Mouse (Mus musculus): ENCODE data around the gene Cpa5. TPM values are rescaled to one million over a fixed set of nuclear protein-coding genes. Genes with fewer than 3 reads are reported as not detected.

Gene Cpa5
- polyA plus RNA-seq, 1 experiment from 2014 or later: not detected

DNA sequence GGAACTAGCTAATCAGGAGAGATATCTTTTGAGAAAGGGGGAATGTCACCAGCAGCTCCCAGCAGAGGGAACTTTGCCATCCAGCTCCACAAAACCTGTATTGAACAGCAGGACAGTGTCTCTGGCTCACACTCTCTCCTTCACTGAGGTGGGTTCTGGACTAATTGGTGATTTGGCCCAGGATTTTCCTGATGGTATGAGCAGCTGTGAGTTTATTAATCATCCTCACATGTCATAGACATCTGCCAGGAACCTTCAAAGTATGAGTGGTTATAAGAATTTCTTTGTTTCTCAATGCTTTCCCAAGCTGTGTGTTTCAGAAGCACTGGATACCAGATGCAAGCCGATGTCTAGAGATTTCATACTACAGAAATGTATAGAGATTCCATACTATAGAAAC is 35.9 kb upstream of the Cpa5 start:
- Histone ChIP-seq H3K36me3 (ENCODE audit: control insufficient read depth, insufficient read depth, low read length) (no peaks in the 10 kb centered on the region), H3K4me2 (replicated peaks; ENCODE audit: low read depth, low read length) (no peak overlapping the region), H3K9me3 (ENCODE audit: control insufficient read depth, low read length) (no peaks in the 10 kb centered on the region), H3K9ac (ENCODE audit: low read depth, low read length) (no peak overlapping the region), H3K27me3 (ENCODE audit: control insufficient read depth, insufficient read depth, low read length) (no peaks in the 10 kb centered on the region), H3K27ac (ENCODE audit: low read depth, low read length) (no peak overlapping the region), H3K4me3 (ENCODE audit: low read depth, low read length) (no peak overlapping the region), H3K4me1 (replicated peaks; ENCODE audit: control insufficient read depth, insufficient read depth, low read length) (no peaks in the 10 kb centered on the region)
- ATAC-seq (ENCODE audit: low FRiP score) (no peak), DNase-seq (ENCODE audit: low spot score) (no peak)
- 80% methylated on average over 1 of the region's 1 CpGs for WGBS

DNA sequence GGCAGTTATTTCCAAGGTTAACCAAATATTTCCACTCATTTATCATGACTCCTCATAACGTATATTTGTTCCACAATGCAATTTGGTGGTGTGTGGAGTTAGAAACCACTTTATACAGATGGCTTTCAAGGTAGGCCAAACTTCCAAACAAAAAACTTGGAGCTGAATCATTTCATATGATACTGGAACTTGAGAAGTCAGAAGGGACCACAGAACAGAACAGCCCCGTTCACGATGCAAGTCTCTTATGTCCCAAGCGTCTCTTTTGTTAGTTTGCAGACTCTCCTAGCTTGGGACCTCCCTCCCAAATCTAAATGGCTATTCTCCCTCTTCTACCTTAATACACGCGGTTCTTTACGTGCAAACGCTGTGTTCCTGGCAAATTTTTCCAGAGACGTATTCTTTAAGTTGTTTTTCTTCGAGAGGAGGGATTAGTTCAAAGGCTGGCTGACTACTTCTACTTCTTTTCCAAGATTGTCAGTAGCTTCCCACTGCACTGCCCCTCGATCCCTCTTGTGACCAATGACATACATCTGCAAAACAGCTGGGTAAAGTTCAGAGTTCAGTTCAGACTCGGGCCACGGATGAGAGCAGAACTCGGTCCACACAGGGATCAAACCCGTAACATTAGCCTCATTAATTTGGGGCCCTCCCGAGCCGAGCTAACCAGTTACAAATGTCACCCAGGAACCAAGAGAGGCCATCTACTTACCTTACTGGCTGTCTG is 34.2 kb upstream of the Cpa5 start:
- no peak for ATAC-seq (ENCODE audit: low FRiP score)
- Histone ChIP-seq H3K27ac (ENCODE audit: low read depth, low read length) (peak overlapping the region; percentile 39; the same call in 1 of the 2 replicates), H3K27me3 (ENCODE audit: control insufficient read depth, insufficient read depth, low read length) (no peaks in the 10 kb centered on the region), H3K9ac (ENCODE audit: low read depth, low read length) (no peak overlapping the region), H3K4me2 (replicated peaks; ENCODE audit: low read depth, low read length) (no peak overlapping the region), H3K9me3 (ENCODE audit: control insufficient read depth, low read length) (no peaks in the 10 kb centered on the region), H3K4me1 (replicated peaks; ENCODE audit: control insufficient read depth, insufficient read depth, low read length) (peaks cover 8% of the 10 kb centered on the region; the same call in 1 of the 2 replicates), H3K36me3 (ENCODE audit: control insufficient read depth, insufficient read depth, low read length) (no peaks in the 10 kb centered on the region), H3K4me3 (ENCODE audit: low read depth, low read length) (no peak overlapping the region)
- 70% methylated on average over 17 of the region's 17 CpGs for WGBS
- DNase-seq (ENCODE audit: low spot score): no peak

DNA sequence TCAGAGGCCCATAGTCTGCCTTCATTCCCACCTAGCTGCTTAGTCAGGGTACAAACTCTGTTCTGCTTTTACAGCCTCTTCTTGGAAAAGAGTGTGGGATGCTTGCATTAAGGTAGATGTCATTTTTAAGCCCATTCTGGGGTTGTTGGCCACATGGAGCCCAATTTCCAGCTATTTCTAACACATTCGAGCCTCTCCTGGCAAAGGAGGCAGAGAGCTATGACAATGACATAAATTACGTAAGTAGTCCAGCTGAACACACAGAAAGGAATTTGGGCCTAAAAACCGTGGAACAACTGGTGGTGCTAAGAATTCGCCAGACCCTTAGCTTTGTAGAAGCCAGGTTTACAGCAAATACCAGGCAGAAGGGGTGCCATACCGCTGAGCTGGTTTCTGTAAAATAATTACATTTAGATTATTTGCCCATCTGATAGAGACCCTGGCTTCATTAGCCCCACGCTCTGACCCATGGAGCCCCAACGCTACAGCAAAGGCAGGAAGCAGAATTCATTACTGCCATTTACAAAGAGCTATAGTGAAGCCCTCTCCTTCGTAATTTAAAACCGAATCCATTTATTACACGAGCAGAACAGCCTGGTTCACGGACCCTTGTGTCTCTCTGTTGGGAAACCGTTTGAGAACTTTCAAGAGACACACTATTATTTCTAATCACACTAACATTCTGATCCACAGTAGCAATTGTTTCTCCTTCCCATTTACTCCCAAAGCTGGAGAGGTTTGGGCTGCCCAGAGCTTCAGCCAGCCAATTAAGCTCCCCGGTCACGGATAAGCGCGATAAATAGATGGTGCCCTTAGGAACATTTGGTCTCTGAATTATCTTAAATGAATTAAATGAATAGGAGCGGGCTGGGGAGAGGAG is 30.6 kb upstream of the Cpa5 start:
- 48% methylated on average over 17 of the region's 17 CpGs for WGBS
- Histone ChIP-seq H3K4me2 (replicated peaks; ENCODE audit: low read depth, low read length) (no peak overlapping the region), H3K27me3 (ENCODE audit: control insufficient read depth, insufficient read depth, low read length) (no peaks in the 10 kb centered on the region), H3K4me1 (replicated peaks; ENCODE audit: control insufficient read depth, insufficient read depth, low read length) (peaks cover 8% of the 10 kb centered on the region; the same call in 1 of the 2 replicates), H3K9me3 (ENCODE audit: control insufficient read depth, low read length) (no peaks in the 10 kb centered on the region), H3K36me3 (ENCODE audit: control insufficient read depth, insufficient read depth, low read length) (no peaks in the 10 kb centered on the region), H3K27ac (ENCODE audit: low read depth, low read length) (peak overlapping the region; percentile 80), H3K4me3 (ENCODE audit: low read depth, low read length) (no peak overlapping the region), H3K9ac (ENCODE audit: low read depth, low read length) (no peak overlapping the region)
- DNase-seq (ENCODE audit: low spot score) (peak; percentile 38), ATAC-seq (ENCODE audit: low FRiP score) (peak; percentile 64; the same call in 1 of the 2 replicates)

DNA sequence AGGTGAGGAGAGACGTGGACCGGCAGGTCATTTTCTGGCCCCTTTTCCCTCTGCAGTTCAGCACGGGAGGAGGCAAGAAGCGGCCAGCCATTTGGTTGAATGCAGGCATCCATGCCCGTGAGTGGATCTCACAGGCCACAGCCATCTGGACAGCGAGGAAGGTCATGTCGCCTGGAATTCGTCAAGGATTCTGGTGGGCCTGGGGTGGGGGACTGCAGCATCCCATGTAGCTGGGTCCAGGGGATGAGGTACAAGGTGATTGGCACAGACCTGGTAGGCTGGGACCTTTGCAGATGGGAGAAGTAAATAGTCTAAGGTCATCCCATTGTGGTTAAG is 30.0 kb upstream of the Cpa5 start:
- peak overlapping the region; percentile 80 for H3K27ac ChIP-seq (ENCODE audit: low read depth, low read length)
- H3K9me3 ChIP-seq (ENCODE audit: control insufficient read depth, low read length): no peaks in the 10 kb centered on the region
- H3K9ac ChIP-seq (ENCODE audit: low read depth, low read length): 0 out of 2 replicates have a peak overlapping the region, but pooled peaks have one; percentile 1
- no peak for DNase-seq (ENCODE audit: low spot score)
- WGBS: 41% methylated on average over 8 of the region's 8 CpGs
- H3K4me1 ChIP-seq (replicated peaks; ENCODE audit: control insufficient read depth, insufficient read depth, low read length): peaks cover 8% of the 10 kb centered on the region; the same call in 1 of the 2 replicates
- no peak overlapping the region for H3K4me3 ChIP-seq (ENCODE audit: low read depth, low read length)
- no peaks in the 10 kb centered on the region for H3K27me3 ChIP-seq (ENCODE audit: control insufficient read depth, insufficient read depth, low read length)
- ATAC-seq (ENCODE audit: low FRiP score): peak; percentile 49; the same call in 1 of the 2 replicates
- H3K36me3 ChIP-seq (ENCODE audit: control insufficient read depth, insufficient read depth, low read length): no peaks in the 10 kb centered on the region
- H3K4me2 ChIP-seq (replicated peaks; ENCODE audit: low read depth, low read length): no peak overlapping the region

DNA sequence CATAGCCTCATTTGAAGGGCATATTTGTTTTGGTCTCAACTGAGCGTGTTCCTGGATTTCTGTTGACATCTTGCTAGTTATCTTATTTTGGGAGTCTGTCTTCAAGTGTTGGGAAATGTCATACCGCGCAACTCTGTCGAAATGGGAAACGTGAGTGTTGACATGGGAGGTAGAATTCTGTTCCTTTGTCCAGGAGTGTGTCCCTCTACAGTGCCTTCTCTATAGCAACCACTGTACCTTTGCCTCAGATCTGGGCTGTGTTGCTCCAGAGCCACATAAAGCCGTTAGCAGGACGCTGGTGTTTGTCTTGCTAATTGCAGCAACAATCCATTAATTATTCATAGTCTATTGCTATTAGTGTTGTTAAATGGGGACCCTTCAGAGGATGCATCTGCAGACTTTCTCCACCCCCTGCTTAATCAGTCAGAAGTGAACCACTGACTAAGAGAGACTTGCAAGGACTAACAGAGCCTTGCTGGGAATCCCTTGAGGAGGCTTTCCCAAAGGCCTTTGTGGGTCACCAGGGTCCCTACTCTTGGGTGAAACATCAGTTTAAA is 23.8 kb upstream of the Cpa5 start:
- DNase-seq (ENCODE audit: low spot score) (no peak), ATAC-seq (ENCODE audit: low FRiP score) (no peak)
- no peak overlapping the region for H3K4me3 ChIP-seq (ENCODE audit: low read depth, low read length)
- H3K4me1 ChIP-seq (replicated peaks; ENCODE audit: control insufficient read depth, insufficient read depth, low read length): no peaks in the 10 kb centered on the region
- H3K9ac ChIP-seq (ENCODE audit: low read depth, low read length): no peak overlapping the region
- H3K9me3 ChIP-seq (ENCODE audit: control insufficient read depth, low read length): no peaks in the 10 kb centered on the region
- H3K4me2 ChIP-seq (replicated peaks; ENCODE audit: low read depth, low read length): no peak overlapping the region
- H3K27ac ChIP-seq (ENCODE audit: low read depth, low read length): no peak overlapping the region
- WGBS: 82% methylated on average over 7 of the region's 7 CpGs
- H3K36me3 ChIP-seq (ENCODE audit: control insufficient read depth, insufficient read depth, low read length): no peaks in the 10 kb centered on the region
- H3K27me3 ChIP-seq (ENCODE audit: control insufficient read depth, insufficient read depth, low read length): no peaks in the 10 kb centered on the region

DNA sequence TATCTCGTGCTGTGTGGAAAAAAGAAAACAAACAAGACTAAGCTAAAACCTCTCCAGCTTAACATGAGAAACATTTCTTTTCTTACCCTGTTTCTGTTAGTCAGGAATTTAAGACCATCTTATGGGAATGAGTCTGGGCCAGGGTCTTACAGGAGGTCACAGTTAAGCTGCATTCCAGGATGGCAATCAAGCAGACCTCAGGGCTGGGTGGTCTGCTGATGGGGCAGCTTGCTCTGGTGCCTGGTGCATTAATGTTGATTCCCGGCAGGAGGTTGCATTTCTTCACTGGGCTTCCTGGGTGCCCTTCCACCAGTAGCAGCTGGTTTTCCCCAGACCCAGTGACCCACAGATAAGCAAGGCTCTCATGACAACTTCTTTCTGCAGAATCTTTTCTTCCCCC is 21.0 kb upstream of the Cpa5 start:
- H3K36me3 ChIP-seq (ENCODE audit: control insufficient read depth, insufficient read depth, low read length): no peaks in the 10 kb centered on the region
- no peak overlapping the region for H3K9ac ChIP-seq (ENCODE audit: low read depth, low read length)
- H3K4me3 ChIP-seq (ENCODE audit: low read depth, low read length): no peak overlapping the region
- no peaks in the 10 kb centered on the region for H3K9me3 ChIP-seq (ENCODE audit: control insufficient read depth, low read length)
- WGBS: 61% methylated on average over 2 of the region's 2 CpGs
- ATAC-seq (ENCODE audit: low FRiP score) (no peak), DNase-seq (ENCODE audit: low spot score) (no peak)
- H3K4me1 ChIP-seq (replicated peaks; ENCODE audit: control insufficient read depth, insufficient read depth, low read length): no peaks in the 10 kb centered on the region
- no peaks in the 10 kb centered on the region for H3K27me3 ChIP-seq (ENCODE audit: control insufficient read depth, insufficient read depth, low read length)
- H3K4me2 ChIP-seq (replicated peaks; ENCODE audit: low read depth, low read length): no peak overlapping the region
- no peak overlapping the region for H3K27ac ChIP-seq (ENCODE audit: low read depth, low read length)

DNA sequence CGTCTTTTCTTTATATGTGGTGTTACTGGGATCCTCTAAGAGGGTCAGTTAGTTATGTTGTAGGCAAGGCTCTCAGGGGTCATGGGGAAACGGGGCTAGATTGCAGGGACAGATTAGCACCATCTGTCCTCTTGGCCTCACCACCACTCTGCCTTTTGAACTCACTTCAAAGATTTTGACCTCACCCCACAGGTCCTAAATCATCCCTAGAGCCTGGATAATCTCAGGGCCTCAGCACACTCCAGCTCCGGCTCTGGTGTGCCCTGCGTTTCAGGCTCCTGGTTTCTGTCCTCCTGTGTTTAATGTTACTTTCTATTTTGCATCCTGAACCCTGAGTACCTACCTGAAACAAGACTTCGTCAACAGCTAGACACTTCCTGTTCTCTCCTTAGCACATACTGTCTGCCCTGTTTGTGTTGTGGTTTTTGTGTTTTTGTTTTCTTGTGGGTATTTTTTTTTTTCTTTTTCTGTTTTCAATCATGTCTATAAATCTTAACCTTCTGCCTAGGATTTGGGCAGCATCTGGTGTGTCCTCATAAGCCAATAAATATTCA is 18.9 kb upstream of the Cpa5 start:
- H3K27ac ChIP-seq (ENCODE audit: low read depth, low read length): no peak overlapping the region
- H3K4me2 ChIP-seq (replicated peaks; ENCODE audit: low read depth, low read length): no peak overlapping the region
- no peaks in the 10 kb centered on the region for H3K36me3 ChIP-seq (ENCODE audit: control insufficient read depth, insufficient read depth, low read length)
- H3K9me3 ChIP-seq (ENCODE audit: control insufficient read depth, low read length): no peaks in the 10 kb centered on the region
- H3K9ac ChIP-seq (ENCODE audit: low read depth, low read length): no peak overlapping the region
- H3K4me1 ChIP-seq (replicated peaks; ENCODE audit: control insufficient read depth, insufficient read depth, low read length): no peaks in the 10 kb centered on the region
- ATAC-seq (ENCODE audit: low FRiP score) (no peak), DNase-seq (ENCODE audit: low spot score) (no peak)
- H3K27me3 ChIP-seq (ENCODE audit: control insufficient read depth, insufficient read depth, low read length): no peaks in the 10 kb centered on the region
- no peak overlapping the region for H3K4me3 ChIP-seq (ENCODE audit: low read depth, low read length)
- WGBS: 73% methylated on average over 5 of the region's 5 CpGs

DNA sequence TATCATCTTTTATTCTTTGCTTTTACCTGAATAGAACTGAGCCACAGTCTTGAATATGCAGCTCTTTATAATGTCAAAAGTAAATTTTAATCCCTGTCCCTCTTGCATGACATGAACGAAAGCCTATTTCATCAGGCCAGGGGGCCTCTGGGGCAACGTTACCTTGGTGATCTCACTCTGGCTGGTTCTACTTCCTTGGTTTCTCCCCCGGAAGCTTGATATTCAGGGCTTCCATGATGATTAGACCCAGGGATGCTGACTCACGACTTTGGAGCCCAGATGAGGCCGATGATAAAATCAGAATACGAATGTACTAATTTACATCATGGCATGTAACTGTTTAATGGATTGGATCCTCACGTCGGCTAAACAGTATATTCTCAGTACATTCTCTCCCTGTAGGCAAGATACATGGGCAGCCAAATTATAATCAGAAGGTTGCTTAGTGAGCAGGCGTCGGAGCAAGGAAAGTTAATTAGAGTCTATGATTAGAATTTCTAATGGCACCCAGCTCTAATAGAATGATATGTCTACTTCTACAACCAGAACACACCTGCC is 18.3 kb upstream of the Cpa5 start:
- Histone ChIP-seq H3K27ac (ENCODE audit: low read depth, low read length) (0 out of 2 replicates have a peak overlapping the region, but pooled peaks have one; percentile 7), H3K9ac (ENCODE audit: low read depth, low read length) (no peak overlapping the region), H3K4me1 (replicated peaks; ENCODE audit: control insufficient read depth, insufficient read depth, low read length) (no peaks in the 10 kb centered on the region), H3K36me3 (ENCODE audit: control insufficient read depth, insufficient read depth, low read length) (no peaks in the 10 kb centered on the region), H3K27me3 (ENCODE audit: control insufficient read depth, insufficient read depth, low read length) (no peaks in the 10 kb centered on the region), H3K4me2 (replicated peaks; ENCODE audit: low read depth, low read length) (no peak overlapping the region), H3K9me3 (ENCODE audit: control insufficient read depth, low read length) (no peaks in the 10 kb centered on the region), H3K4me3 (ENCODE audit: low read depth, low read length) (no peak overlapping the region)
- ATAC-seq (ENCODE audit: low FRiP score) (no peak; the same call in 1 of the 2 replicates), DNase-seq (ENCODE audit: low spot score) (no peak)
- 67% methylated on average over 10 of the region's 10 CpGs for whole genome bisulfite sequencing

Measured in hindbrain, embryonic 11.5 days (tissue).